Mouse (Mus musculus) intestine, postnatal 0 days (tissue): ENCODE data around the gene Gm28035. TPM values are rescaled to one million over a fixed set of nuclear protein-coding genes. Genes with fewer than 3 reads are reported as not detected.

ENCODE experiments used
- ATAC-seq: fragments of 200-750 bp; cut with Nextera tagmentation; 2 replicates; pipeline ENCODE4 v1.8.0; 2017; ENCODE audit warnings: mild to moderate bottlenecking, moderate TSS enrichment, moderate library complexity
- H3K27ac ChIP-seq: fragments of 300-500 bp; sonication (generic); 2 replicates; pipeline ENCODE4 v1.5.1; 2014; ENCODE audit warnings: mild to moderate bottlenecking, low read depth, low read length, moderate library complexity
- H3K27me3 ChIP-seq: fragments of 300-500 bp; sonication (generic); replicated peaks from 2 replicates; pipeline ENCODE4 v1.6.1; 2014; ENCODE audit warnings: low read length, mixed read lengths; ENCODE audit not compliant: control insufficient read depth, insufficient read depth
- H3K36me3 ChIP-seq: fragments of 300-500 bp; sonication (generic); 2 replicates; pipeline ENCODE4 v1.6.1; 2014; ENCODE audit warnings: mild to moderate bottlenecking, moderate library complexity; ENCODE audit not compliant: control insufficient read depth, insufficient read depth
- H3K4me1 ChIP-seq: fragments of 300-500 bp; sonication (generic); replicated peaks from 2 replicates; pipeline ENCODE4 v1.6.1; 2014; ENCODE audit warnings: antibody characterized with exemption, low read length, mixed read lengths; ENCODE audit not compliant: control insufficient read depth, insufficient read depth
- H3K4me2 ChIP-seq: fragments of 300-500 bp; sonication (generic); replicated peaks from 2 replicates; pipeline ENCODE4 v1.6.1; 2014; ENCODE audit warnings: low read depth, mild to moderate bottlenecking, moderate library complexity
- H3K4me3 ChIP-seq: fragments of 300-500 bp; sonication (generic); 2 replicates; pipeline ENCODE4 v1.5.1; 2014; ENCODE audit warnings: low read depth, low read length
- H3K9ac ChIP-seq: fragments of 300-500 bp; sonication (generic); 2 replicates; pipeline ENCODE4 v1.6.1; 2014; ENCODE audit warnings: mild to moderate bottlenecking, low read depth, low read length
- H3K9me3 ChIP-seq: fragments of 300-500 bp; sonication (generic); 2 replicates; pipeline ENCODE4 v1.6.1; 2016; ENCODE audit warnings: mixed run types; ENCODE audit not compliant: control insufficient read depth
- CTCF ChIP-seq: sonication (generic); IDR thresholded peaks from 2 replicates; pipeline ENCODE4 v1.5.1; 2016; ENCODE audit warnings: low read depth, mild to moderate bottlenecking, control low read depth, antibody characterized with exemption, moderate library complexity
- whole genome bisulfite sequencing: fragments of 180-500 bp; shearing (Covaris S2); extraction: QIAGEN DNeasy Blood & Tissue Kit; methylation state at CpG from one replicate; pipeline ENCODE4 v1.1.7; 2014; 5-methylcytosine and 5-hydroxymethylcytosine counted together
- polyA plus RNA-seq: library from polyadenylated mRNA; unstranded; fragments of >200 nt; fragmentation: Nextera tagmentation; extraction: Ambion mirVana; gene quantifications from 2 replicates; pipeline ENCODE4 v1.2.1, GENCODE M21; 2015

The Gm28035 gene
- polyA plus RNA-seq, result 0.03 and 0.04 TPM in 2 replicates

DNA sequence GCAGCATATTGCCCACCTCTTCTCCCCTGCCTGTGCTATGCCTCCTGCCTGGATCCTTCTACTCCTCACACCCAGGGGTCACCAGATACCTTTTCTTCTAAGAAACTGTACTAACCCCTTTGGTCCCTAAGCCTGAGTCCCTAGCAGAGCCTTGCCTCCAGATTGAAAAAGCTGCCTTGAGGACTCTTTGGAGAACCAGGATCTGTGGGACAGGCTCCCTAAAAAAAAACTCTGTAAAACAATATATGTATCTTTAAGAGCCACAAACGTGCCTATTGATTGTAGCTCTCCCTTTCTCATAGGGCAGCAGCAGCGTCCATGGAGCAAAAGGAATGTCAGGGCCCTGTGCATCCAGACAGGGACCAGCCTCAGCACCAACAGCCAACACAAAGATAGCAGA is at the start of gene Gm28035:
Gm28035 (plus strand) TSS at position 301 of the 400 bp plus-strand sequence.
- Histone ChIP-seq H3K36me3 (peaks cover 32% of the 10 kb centered on the region), H3K27me3 (no peaks in the 10 kb centered on the region), H3K27ac (peak within 1 kb of the TSS; percentile 93), H3K9me3 (no peaks in the 10 kb centered on the region), H3K4me1 (peaks cover 10% of the 10 kb centered on the region), H3K4me2 (peak within 1 kb of the TSS; percentile 78), H3K4me3 (no peak within 1 kb of the TSS), H3K9ac (peak within 1 kb of the TSS; percentile 92)
- whole genome bisulfite sequencing, result 60% methylated on average over 2 of the region's 2 CpGs
- no peak for ATAC-seq
- TF ChIP-seq CTCF, result no peak

DNA sequence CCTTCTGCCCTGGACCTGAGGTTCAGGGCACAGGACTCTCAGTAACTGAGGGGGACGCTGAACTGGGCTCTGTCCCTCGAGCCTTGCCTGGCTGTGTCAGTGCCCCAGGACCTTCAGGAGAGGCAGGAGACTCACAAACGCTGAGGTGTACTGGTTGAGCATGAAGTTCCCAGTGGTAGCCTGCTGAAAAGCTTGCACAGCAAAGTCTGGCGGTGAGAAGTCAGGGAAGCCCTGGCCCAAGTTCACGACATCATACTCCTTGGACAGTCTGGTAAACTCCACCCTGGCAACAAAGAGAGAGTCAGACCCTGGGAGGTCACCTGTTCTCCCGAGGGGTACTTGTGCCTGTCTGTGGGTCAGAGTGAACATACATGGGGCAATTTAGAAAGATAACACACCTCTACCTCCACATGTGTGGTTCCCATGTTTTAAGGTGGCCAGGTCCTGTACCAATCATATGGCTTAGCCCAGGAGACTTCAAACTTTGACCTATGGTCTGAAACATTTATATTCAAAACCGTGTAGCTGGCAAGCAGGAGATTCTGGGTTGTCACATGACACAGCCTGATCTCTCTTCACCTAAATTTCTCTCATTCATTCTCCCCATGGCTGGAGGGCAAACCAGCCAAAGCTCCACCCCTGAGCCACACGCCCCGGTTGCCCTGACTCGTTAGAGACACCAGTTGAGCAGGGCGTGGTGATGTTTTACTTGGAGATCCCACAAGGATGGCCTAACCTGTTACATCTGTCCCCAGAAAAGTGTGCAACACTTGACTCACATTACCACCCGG is 48.4 kb upstream of the Gm28035 start:
- ATAC-seq, result peak; percentile 40
- Histone ChIP-seq H3K9me3 (no peaks in the 10 kb centered on the region), H3K4me3 (no peak overlapping the region), H3K27me3 (no peaks in the 10 kb centered on the region), H3K36me3 (peaks cover 7% of the 10 kb centered on the region; the same call in 1 of the 2 replicates), H3K27ac (peak overlapping the region; percentile 76), H3K9ac (no peak overlapping the region), H3K4me1 (no peaks in the 10 kb centered on the region), H3K4me2 (no peak overlapping the region)
- WGBS, result 55% methylated on average over 12 of the region's 12 CpGs
- no peak for TF ChIP-seq CTCF

DNA sequence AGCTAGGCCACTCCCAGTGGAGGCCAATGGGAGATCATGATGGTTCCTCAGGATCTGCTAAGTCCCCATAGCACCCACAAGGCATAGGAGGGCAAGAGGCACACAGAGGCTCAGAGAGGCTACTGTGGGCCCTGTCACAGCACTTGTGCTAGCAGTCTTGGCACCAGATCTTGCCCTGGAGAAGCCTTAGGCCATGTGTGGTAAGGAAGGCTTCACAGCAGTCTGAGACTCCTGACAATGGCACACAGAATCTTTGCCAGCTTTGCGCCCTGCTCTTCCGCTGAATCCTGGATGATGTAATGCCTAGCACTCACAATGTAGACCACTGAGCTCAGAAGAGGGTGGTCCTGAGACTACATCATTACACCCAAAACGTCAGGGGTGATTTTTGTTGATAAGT is 45.7 kb upstream of the Gm28035 start:
- no peak for TF ChIP-seq CTCF
- peaks cover 6% of the 10 kb centered on the region; the same call in 1 of the 2 replicates for H3K4me1 ChIP-seq
- H3K4me3 ChIP-seq, result no peak overlapping the region
- 82% methylated on average over 3 of the region's 3 CpGs for WGBS
- no peaks in the 10 kb centered on the region for H3K27me3 ChIP-seq
- H3K9me3 ChIP-seq, result no peaks in the 10 kb centered on the region
- no peak for ATAC-seq
- no peak overlapping the region for H3K9ac ChIP-seq
- no peaks in the 10 kb centered on the region; the same call in 1 of the 2 replicates for H3K36me3 ChIP-seq
- no peak overlapping the region for H3K27ac ChIP-seq
- no peak overlapping the region for H3K4me2 ChIP-seq

DNA sequence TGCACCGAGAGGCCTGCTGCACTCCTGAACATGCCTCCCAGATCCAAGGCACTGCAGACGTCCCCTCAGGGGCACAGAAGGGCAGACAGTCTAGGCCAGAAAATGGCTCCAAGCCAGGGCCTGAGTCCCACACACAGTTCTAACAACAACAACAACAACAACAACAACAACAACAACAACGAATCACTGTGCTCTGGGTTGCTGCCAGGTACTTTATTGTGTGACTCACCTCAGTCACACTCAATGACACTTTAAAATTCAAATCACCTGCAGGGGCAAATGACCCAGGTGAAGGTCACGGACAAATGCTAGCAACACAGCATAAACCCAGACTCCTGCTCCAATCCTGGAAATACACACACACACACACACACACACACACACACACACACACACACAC is 42.3 kb upstream of the Gm28035 start:
- Histone ChIP-seq H3K27me3 (no peaks in the 10 kb centered on the region), H3K9me3 (no peaks in the 10 kb centered on the region), H3K27ac (peak overlapping the region; percentile 24; the same call in 1 of the 2 replicates), H3K4me3 (no peak overlapping the region), H3K36me3 (no peaks in the 10 kb centered on the region), H3K4me1 (peaks cover 8% of the 10 kb centered on the region; the same call in 1 of the 2 replicates), H3K9ac (no peak overlapping the region), H3K4me2 (no peak overlapping the region)
- WGBS, result 49% methylated on average over 4 of the region's 4 CpGs
- 0 out of 2 replicates have a peak, but pooled peaks have one; percentile 32 for ATAC-seq
- no peak for TF ChIP-seq CTCF

DNA sequence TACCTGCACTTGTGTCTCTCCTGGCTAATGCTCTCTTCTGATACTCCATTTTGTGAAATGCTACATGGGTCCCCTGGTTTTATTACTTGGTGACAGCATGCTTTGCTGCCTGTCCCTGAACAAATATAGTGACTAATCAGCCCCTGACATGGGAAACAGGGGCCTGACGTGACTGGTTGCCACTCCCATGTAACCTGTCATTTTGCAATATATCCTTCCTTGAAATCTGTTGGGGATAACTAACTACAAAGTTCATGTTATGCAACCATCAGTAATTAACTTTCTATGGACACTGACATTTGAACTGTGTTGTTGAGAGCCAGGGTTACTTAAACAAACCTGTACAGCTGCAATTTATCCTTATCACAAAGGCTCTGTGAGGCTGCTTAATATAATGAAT is 40.4 kb upstream of the Gm28035 start:
- H3K9ac ChIP-seq, result no peak overlapping the region
- peak; percentile 85 for ATAC-seq
- H3K9me3 ChIP-seq, result no peaks in the 10 kb centered on the region

DNA sequence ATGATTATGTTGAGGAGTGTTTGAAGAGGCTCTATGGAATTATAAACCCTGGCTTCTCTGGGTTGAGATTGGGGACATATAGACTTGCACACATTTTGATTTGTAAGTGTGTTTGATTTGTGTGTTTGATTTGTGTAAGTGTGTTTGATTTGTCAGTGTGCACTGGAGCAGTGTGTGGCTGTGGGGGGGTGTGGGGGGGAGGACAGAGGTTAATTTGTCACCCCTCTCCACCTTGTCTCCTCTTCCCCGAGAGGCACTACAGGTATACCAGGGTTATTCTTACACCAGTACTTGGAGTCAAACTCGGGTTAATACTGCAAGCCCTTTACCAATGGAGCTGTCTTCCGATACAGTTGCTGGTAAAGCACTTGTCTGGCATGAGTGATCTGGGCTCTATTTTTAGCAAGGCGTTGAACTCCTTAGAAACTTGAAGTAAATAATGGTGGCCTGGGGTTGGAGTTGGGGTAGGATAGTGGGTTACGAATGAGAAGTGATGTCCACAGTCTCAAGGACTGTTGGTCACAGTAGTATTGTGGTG is 39.9 kb upstream of the Gm28035 start:
- Histone ChIP-seq H3K27ac (peak overlapping the region; percentile 88), H3K36me3 (no peaks in the 10 kb centered on the region), H3K27me3 (no peaks in the 10 kb centered on the region), H3K4me1 (peaks cover 8% of the 10 kb centered on the region; the same call in 1 of the 2 replicates), H3K4me2 (0 out of 2 replicates have a peak overlapping the region, but pooled peaks have one; percentile 28), H3K9ac (no peak overlapping the region), H3K9me3 (no peaks in the 10 kb centered on the region), H3K4me3 (no peak overlapping the region)
- 39% methylated on average over 5 of the region's 5 CpGs for WGBS
- no peak for TF ChIP-seq CTCF
- ATAC-seq, result peak; percentile 2; the same call in 1 of the 2 replicates

More for the DNA sequence above, 40.4 kb upstream of the Gm28035 start:
- no peak overlapping the region for H3K4me3 ChIP-seq
- H3K36me3 ChIP-seq, result no peaks in the 10 kb centered on the region
- H3K4me1 ChIP-seq, result peaks cover 8% of the 10 kb centered on the region; the same call in 1 of the 2 replicates
- TF ChIP-seq CTCF, result no peak
- H3K4me2 ChIP-seq, result 0 out of 2 replicates have a peak overlapping the region, but pooled peaks have one; percentile 28
- WGBS, result 30% methylated on average over 1 of the region's 1 CpGs
- H3K27me3 ChIP-seq, result no peaks in the 10 kb centered on the region
- H3K27ac ChIP-seq, result peak overlapping the region; percentile 88
